Mouse (Mus musculus) ovary, postnatal 14 days (tissue): Measurements from ENCODE around the gene Fkbp14.
A peak's percentile ranks its signal among the peaks of the same experiment; 100 is the strongest.

Experiments used
- DNase-seq: peaks from one replicate; pipeline ENCODE4 v3.0.0; 2022; ENCODE audit warnings: low spot score

Gene Fkbp14

DNA sequence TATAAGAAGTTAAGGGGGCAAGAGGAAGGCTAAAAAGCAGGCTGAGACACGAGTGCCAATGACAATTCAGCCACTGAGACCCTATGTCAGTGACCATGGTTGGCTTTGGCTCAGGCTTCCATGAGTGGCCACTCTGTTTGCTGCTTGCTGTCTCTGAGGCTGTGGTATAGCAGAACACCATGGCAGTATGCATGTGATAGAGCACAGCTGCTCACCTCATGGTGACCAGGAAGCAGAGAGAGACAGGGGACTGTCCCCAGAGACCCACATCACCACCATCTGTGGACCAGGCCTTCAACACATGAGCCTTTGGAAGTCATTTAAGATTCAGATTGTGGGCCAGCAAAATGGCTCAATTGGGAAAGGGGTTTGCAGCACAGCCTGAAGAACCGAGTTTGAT, 53.5 kb downstream of the Fkbp14 start:
- DNase-seq: no peak

DNA sequence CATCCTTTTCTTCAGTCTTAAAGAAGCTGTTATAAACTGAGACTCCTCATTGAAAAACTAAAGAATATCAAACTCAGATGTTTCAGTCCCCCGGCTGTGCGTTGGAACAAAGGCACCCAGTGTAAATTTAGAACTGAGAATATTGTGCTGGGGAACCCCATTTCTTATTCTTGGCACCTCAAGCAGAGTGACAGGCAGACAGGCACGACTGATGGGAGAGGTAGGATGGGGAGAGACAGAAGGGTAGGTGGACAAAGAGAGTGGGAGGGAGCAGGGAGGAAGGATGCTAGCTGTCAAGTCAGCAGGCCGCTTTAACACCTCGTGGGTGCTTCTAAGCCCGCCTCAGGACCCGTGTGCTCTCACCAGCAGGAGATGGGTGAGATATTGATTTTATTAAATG, 54.3 kb downstream of the Fkbp14 start:
- DNase-seq: no peak

GRCm38 (mm10) chr6:54540252-54540887, 56.7 kb downstream of the Fkbp14 start:
- peak; percentile 11 for DNase-seq

- no peak for DNase-seq
These were observed 57.7 kb downstream of the Fkbp14 start for GRCm38 (mm10) chr6:54539396-54539795.

- no peak for DNase-seq
These were observed 58.3 kb downstream of the Fkbp14 start for GRCm38 (mm10) chr6:54538773-54539173.

- DNase-seq: no peak
These were observed 60.1 kb downstream of the Fkbp14 start for GRCm38 (mm10) chr6:54537053-54537452.

GRCm38 (mm10) chr6:54535485-54535884, 61.6 kb downstream of the Fkbp14 start:
- no peak for DNase-seq

GRCm38 (mm10) chr6:54531048-54531481, 66.0 kb downstream of the Fkbp14 start:
- no peak for DNase-seq

DNA sequence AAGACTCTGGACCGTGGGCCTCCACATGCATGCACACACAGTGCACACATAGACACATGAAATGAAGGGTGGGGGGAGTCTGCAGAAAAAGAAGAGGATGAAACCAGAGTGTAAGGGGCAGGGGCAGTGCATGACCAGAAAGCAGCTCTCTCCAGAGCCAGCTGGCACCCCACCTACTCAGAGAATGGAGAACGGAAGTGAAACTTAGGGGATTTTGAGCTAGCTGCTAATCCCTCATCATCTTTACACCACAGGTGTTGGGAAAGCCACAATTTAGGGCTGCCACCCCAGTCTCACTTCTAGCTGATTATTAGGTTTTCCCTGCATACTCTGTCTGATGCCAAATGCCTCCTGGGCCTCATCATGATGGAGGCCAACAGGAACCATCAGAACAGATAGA, 66.9 kb downstream of the Fkbp14 start:
- no peak for DNase-seq

DNA sequence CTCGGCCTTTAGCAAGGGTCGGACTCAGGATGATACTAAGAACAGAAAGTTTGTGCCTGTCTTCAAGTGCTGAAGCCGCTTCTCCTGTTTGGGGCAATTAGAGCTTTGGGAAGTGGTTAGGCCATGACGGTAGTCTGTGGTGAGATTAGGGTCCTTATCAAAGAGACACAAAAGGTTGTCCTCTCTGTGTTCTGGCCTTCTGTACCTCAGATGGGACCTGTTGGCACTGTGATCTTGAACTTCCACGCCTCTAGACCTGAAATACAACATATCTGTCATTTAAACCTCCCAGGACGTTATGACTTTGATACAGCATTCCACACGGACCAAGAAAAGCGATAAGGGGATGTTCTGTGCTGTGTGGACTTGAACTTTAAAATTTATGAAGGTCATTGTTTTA, 68.4 kb downstream of the Fkbp14 start:
- DNase-seq: no peak
